In the genomic region with DNA sequence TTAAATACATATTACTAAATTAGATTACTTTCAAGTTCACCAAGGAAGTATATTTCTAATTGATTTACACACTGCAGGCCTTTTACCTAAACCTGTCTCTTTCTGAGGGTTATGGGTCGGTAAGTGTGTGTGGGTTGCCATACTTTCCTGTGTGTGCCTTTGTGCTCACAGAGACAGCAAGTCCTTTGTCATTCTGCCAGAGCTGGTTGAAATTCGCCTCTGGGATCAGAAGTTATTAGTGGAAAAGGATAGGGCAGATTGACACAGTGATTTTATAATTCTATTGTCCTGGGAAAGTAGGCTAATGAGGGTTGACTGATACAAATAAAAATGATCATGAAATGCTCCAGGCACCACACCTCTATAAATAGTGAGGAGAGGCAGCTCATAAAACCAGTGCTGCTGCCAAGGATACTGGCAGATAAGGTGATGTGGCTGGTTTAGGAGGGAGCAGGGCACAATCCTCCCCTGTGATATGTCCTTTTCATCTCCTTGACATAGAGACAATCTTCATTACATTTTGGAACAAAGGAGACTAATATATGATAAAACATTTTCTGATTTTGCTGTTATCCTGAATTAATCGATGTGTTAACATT, we compare ENCODE assay signal across 13 mouse cellular contexts.
DNase-seq lines count a peak whose midpoint lies in the region; ATAC-seq and TF ChIP-seq lines count a peak whose summit lies in the region.
"Had no signal": no experiment of that assay in that cellular context is flagged by ENCODE, and none has a peak within 500 bp of the region (broad histone marks: within the 10 kb centered on the region; RNA-seq: fewer than 3 reads in every experiment).

No protein-coding gene starts in this region.

- H3K9me3 ChIP-seq in hindbrain, embryonic 11.5 days (ENCODE audit: control insufficient read depth, low read length): no peaks in the 10 kb centered on the region
- no peaks in the 10 kb centered on the region for H3K9me3 ChIP-seq in hindbrain, embryonic 10.5 days
- H3K9me3 ChIP-seq in midbrain, embryonic 14.5 days (ENCODE audit: control insufficient read depth, low read length): no peaks in the 10 kb centered on the region
- H3K9me3 ChIP-seq: kidney, embryonic 15.5 days; liver, embryonic 15.5 days had no signal

- H3K27ac ChIP-seq in hindbrain, embryonic 11.5 days (ENCODE audit: low read depth, low read length): no peak overlapping the region
- H3K27ac ChIP-seq in hindbrain, embryonic 10.5 days: no peak overlapping the region
- H3K27ac ChIP-seq in cerebellum, adult 2 months (ENCODE audit: insufficient read depth, low read length): no peak overlapping the region
- no peak overlapping the region for H3K27ac ChIP-seq in midbrain, embryonic 14.5 days (replicated peaks; ENCODE audit: low read depth, low read length)
- no peak overlapping the region for H3K27ac ChIP-seq in layer of hippocampus, adult 2 months
- H3K27ac ChIP-seq: gastrocnemius, adult 2 months; kidney, embryonic 15.5 days; liver, embryonic 15.5 days had no signal

- no peak for TF ChIP-seq POLR2A in cerebellum, adult 2 months (IDR thresholded peaks at IDR 0.05; ENCODE audit: borderline replicate concordance, insufficient read depth, low read length)

- TF ChIP-seq CTCF in cerebellum, adult 2 months (IDR thresholded peaks at IDR 0.05; ENCODE audit: borderline replicate concordance, insufficient read depth, low read depth, low read length): no peak
- no peak for TF ChIP-seq CTCF in layer of hippocampus, adult 2 months (conservative IDR thresholded peaks at IDR 0.05)

- H3K4me1 ChIP-seq in hindbrain, embryonic 11.5 days (replicated peaks; ENCODE audit: control insufficient read depth, insufficient read depth, low read length): no peaks in the 10 kb centered on the region
- no peaks in the 10 kb centered on the region for H3K4me1 ChIP-seq in hindbrain, embryonic 10.5 days (replicated peaks)
- no peaks in the 10 kb centered on the region for H3K4me1 ChIP-seq in cerebellum, adult 2 months (ENCODE audit: control insufficient read depth, insufficient read depth, low read length)
- H3K4me1 ChIP-seq in midbrain, embryonic 14.5 days (ENCODE audit: control insufficient read depth, insufficient read depth, low read length): no peaks in the 10 kb centered on the region
- H3K4me1 ChIP-seq: kidney, embryonic 15.5 days; liver, embryonic 15.5 days had no signal

- ATAC-seq in hindbrain, embryonic 11.5 days (ENCODE audit: low FRiP score): peak; percentile 71
- peak; percentile 57; the same call in 1 of the 2 replicates for ATAC-seq in midbrain, embryonic 14.5 days (ENCODE audit: low FRiP score, low TSS enrichment)
- ATAC-seq: Patski had no signal

- no peak overlapping the region for H3K9ac ChIP-seq in hindbrain, embryonic 11.5 days (ENCODE audit: low read depth, low read length)
- no peak overlapping the region for H3K9ac ChIP-seq in midbrain, embryonic 14.5 days (replicated peaks; ENCODE audit: low read length)
- H3K9ac ChIP-seq: kidney, embryonic 15.5 days; liver, embryonic 15.5 days had no signal

- H3K27me3 ChIP-seq in hindbrain, embryonic 11.5 days (ENCODE audit: control insufficient read depth, insufficient read depth, low read length): no peaks in the 10 kb centered on the region
- H3K27me3 ChIP-seq in hindbrain, embryonic 10.5 days (ENCODE audit: insufficient read depth, poor library complexity, severe bottlenecking): no peaks in the 10 kb centered on the region
- no peaks in the 10 kb centered on the region for H3K27me3 ChIP-seq in cerebellum, adult 2 months (ENCODE audit: control insufficient read depth, insufficient read depth, low read length)
- H3K27me3 ChIP-seq in midbrain, embryonic 14.5 days (ENCODE audit: control insufficient read depth, insufficient read depth, low read length): no peaks in the 10 kb centered on the region
- H3K27me3 ChIP-seq: kidney, embryonic 15.5 days; liver, embryonic 15.5 days had no signal

- H3K4me3 ChIP-seq in hindbrain, embryonic 11.5 days (ENCODE audit: low read depth, low read length): no peak overlapping the region
- no peak overlapping the region for H3K4me3 ChIP-seq in hindbrain, embryonic 10.5 days
- no peak overlapping the region for H3K4me3 ChIP-seq in cerebellum, adult 2 months (replicated peaks; ENCODE audit: insufficient read depth, low read depth, low read length)
- H3K4me3 ChIP-seq in midbrain, embryonic 14.5 days (replicated peaks; ENCODE audit: low read depth, low read length): no peak overlapping the region
- H3K4me3 ChIP-seq in layer of hippocampus, adult 2 months: no peak overlapping the region
- H3K4me3 ChIP-seq: gastrocnemius, adult 2 months; kidney, embryonic 15.5 days; liver, embryonic 15.5 days had no signal

- no peak for DNase-seq in hindbrain, embryonic 11.5 days (ENCODE audit: low spot score)
- DNase-seq in hindbrain, embryonic 10.5 days (ENCODE audit: low spot score): no peak
- DNase-seq in cerebellum, adult 2 months: peak; percentile 16 to 52
- DNase-seq in cerebellum, postnatal 36 days: peak; percentile 4 to 7
- peak; percentile 64 for DNase-seq in midbrain, embryonic 14.5 days
- no peak for DNase-seq in layer of hippocampus, adult 8-10 months (ENCODE audit: low spot score in 2 of 2)
- no peak for DNase-seq in thymus, postnatal 25 days
- DNase-seq in layer of hippocampus, adult 2 months (ENCODE audit: low spot score in 2 of 2): no peak
- DNase-seq: adrenal gland, adult 2 months; gastrocnemius, adult 2 months had no signal

- no peaks in the 10 kb centered on the region for H3K36me3 ChIP-seq in hindbrain, embryonic 11.5 days (ENCODE audit: control insufficient read depth, insufficient read depth, low read length)
- no peaks in the 10 kb centered on the region for H3K36me3 ChIP-seq in hindbrain, embryonic 10.5 days
- H3K36me3 ChIP-seq in midbrain, embryonic 14.5 days (ENCODE audit: control insufficient read depth, insufficient read depth, low read length): no peaks in the 10 kb centered on the region
- H3K36me3 ChIP-seq: kidney, embryonic 15.5 days; liver, embryonic 15.5 days had no signal

- H3K4me2 ChIP-seq in hindbrain, embryonic 11.5 days (replicated peaks; ENCODE audit: low read depth, low read length): no peak overlapping the region
- no peak overlapping the region for H3K4me2 ChIP-seq in midbrain, embryonic 14.5 days (ENCODE audit: low read length)
- H3K4me2 ChIP-seq: kidney, embryonic 15.5 days; liver, embryonic 15.5 days had no signal

- 69% methylated on average over 3 of the region's 3 CpGs for WGBS in hindbrain, embryonic 11.5 days
- 68% methylated on average over 3 of the region's 3 CpGs for WGBS in hindbrain, embryonic 10.5 days
- 62% methylated on average over 3 of the region's 3 CpGs for WGBS in cerebellum, adult 2 months
- WGBS in midbrain, embryonic 14.5 days: 45% methylated on average over 3 of the region's 3 CpGs

Comparison
In these comparisons a context has a peak if more than half of its experiments do, and no peak if none do; other contexts are left out.
1. DNase-seq: peak in cerebellum, adult 2 months (2 of 2), cerebellum, postnatal 36 days (2 of 2) and midbrain, embryonic 14.5 days (single experiment); none in hindbrain, embryonic 11.5 days (single experiment), hindbrain, embryonic 10.5 days (single experiment), layer of hippocampus, adult 8-10 months (0 of 2), thymus, postnatal 25 days (single experiment) and layer of hippocampus, adult 2 months (0 of 2).